Mouse (Mus musculus) layer of hippocampus, adult 8-10 months (tissue): ENCODE measurements around the gene Gm28230. TPM values are rescaled to one million over a fixed set of nuclear protein-coding genes. Genes with fewer than 3 reads are reported as not detected.

Experiments
- DNase-seq, 2 experiments: peaks; one replicate each; pipeline ENCODE4 v3.0.0; 2022; ENCODE audit warnings: low spot score in 2 of 2
- total RNA-seq, 4 experiments: library from RNA; stranded (reverse); gene quantifications; 2 replicates each; pipeline ENCODE4 v1.2.4; 2022

The Gm28230 gene
- not detected for total RNA-seq

- no peak for DNase-seq
These were observed at the start of gene Gm28230 for GRCm38 (mm10) chr2:74726551-74726950. Gene Gm28230, plus strand, starts transcription at chr2:74726728.

- DNase-seq = no peak
These were observed 49.4 kb upstream of the Gm28230 start for GRCm38 (mm10) chr2:74677106-74677505.

DNA sequence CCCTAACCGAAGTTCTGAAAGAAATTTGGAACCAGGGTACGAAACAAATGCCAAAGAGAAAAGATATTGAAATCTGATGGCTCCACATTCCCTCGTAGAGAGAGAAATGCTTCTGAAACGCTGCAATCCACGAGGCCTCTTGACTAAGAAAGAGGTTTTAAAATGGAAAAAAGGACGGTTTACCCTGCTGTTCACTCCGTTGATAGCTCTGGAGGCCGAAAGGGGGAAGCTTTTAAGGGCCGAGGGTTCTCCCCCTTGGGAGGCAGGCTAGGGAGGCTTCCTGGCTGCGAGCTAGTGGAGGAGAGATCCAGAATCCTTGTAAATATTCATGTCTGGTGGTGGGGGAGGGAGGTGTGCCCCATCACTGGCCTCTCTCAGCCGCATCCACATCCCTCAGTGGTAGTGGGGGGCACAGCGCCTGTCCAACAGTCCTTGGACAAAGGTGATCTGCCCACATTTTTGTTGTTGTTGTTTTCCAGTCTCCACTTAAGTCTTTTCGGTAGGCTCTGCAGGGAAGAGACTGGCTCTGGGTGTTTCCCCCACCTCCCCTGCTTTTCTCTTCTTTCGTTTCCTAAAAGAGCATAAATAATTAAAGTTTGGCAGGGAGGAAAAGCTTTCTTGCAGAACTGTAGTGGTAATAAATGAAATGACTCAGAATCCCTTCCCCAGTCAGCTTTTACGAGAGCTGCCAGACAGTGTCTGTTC is 47.5 kb upstream of the Gm28230 start, which contains the start of gene Hoxd11:
TSS of gene Hoxd11 (plus strand) at position 667 of the 705 bp plus-strand sequence.
- no peak for DNase-seq

DNA sequence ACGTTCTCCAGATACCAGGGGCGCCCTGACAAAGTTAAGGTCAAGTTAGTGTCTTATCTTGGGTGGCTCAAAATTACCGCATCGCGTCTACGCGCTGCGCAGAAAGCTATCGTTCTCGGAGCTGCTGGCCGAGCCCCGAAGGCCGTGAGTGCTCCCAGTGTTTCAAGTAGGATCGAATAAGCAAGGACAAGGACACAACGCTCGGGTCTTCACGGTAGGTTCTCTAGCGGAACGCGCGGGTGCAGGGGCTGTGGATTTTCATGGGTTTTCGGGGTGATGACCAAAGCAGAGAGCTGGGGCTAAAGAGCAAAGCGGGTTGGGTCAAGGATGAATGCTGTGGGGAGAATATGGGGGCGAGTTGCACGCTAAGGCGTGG is 46.9 kb upstream of the Gm28230 start:
- no peak for DNase-seq

DNA sequence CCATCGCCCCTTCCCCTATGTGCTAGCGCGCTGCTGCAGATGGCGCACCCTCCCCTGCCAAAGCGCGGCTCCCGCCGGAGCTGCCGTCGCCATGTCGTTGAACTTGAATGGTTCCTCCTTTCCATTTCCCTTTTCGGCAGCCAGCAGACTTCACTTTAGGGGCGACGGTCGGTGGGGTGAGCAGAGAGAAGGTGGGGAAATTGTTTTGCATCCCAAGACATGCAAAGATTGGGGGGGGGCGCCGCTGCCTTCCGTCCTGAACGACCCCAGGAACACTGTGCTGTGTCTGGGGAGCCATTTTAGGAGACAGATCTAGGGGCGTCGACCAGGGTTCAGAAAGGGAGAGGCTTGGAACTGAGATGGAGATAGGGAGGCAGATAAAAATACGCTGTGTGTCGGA is 46.5 kb upstream of the Gm28230 start:
- DNase-seq = no peak

DNA sequence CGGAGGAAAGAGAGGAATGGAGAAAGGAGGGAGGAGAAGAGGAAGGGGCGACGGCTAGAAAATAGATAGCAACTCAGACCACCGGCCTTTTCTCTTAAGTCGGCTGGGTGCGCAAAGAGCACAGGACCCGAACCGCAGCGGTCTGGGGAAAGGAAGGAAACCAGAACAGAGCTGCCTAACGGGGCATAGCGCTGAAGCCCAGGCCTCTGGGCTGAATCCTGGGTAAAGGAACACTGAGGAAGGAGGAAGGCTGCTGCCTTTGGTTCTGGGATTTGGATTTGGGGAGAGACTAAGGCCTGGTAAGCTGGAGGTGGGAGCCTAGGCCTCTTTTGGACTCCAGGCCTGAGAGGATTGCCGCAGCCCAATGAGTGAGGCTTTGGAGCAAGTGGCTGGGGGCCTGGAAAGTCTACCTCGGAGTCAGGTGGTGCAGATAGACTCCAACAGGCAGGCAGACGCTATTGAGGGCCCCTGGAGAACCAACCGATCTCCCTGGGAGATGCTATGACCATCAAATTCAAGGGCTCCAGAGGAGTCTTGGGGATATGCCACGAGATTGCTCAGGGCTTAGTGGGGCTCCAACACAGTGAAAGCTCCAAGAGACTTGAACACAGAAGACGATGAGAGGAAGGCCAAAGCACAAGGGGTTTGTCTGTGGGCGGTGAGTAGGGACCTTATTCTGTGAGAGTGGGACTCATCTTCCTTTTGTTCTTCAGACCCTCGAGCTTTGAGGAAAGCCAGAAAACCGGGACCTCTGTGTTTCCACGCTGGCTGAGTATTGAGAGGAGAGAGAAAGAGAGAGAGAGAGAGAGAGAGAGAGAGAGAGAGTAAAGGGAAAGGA is 45.7 kb upstream of the Gm28230 start:
- DNase-seq = no peak

DNA sequence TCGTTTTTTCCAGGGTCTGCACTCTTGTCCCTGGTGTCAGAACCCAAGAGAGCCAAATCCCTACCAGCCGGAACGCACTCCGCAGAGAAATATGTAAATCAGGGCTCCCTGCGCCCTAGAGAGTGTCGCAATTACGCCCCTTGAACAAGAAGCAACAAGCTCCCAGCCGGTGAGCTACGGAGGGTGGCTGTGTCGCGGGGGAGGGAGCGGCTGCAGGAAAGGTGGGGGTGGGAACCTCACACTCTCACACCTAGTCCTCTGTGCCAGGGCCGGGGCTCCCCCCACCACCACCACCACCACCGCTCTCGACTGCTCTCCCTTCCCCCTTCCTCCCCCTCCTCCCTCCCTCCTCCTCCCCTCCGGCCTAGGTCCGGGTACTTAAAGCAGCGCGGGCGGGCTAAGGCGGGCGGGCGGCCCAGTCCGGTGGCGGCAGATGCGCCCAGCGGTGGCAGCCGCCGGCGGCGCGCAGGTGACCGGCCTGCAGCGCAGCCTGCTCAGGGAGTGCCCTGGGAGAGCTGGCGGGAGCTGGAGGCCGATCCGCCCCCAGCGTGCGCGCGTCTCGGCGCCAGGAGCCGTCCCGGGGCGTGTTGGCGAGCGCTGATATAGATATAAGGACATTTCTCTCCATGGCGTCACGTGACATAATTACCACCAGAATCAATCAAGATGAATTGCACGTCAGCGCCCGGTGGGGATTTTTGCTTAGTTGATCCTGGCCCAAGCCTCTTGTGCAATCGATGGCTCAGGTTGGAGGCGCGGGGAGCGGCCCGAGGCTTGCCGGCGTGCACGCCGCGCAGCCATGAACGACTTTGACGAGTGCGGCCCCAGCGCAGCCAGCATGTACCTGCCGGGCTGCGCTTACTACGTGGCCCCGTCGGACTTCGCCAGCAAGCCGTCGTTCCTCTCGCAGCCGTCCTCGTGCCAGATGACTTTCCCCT is 44.7 kb upstream of the Gm28230 start:
- no peak for DNase-seq

GRCm38 (mm10) chr2:74682796-74683195 is 43.7 kb upstream of the Gm28230 start:
- no peak for DNase-seq

- DNase-seq = no peak
These were observed 43.0 kb upstream of the Gm28230 start for GRCm38 (mm10) chr2:74683471-74683951.

- no peak for DNase-seq
These were observed 42.4 kb upstream of the Gm28230 start for GRCm38 (mm10) chr2:74684106-74684505.

DNA sequence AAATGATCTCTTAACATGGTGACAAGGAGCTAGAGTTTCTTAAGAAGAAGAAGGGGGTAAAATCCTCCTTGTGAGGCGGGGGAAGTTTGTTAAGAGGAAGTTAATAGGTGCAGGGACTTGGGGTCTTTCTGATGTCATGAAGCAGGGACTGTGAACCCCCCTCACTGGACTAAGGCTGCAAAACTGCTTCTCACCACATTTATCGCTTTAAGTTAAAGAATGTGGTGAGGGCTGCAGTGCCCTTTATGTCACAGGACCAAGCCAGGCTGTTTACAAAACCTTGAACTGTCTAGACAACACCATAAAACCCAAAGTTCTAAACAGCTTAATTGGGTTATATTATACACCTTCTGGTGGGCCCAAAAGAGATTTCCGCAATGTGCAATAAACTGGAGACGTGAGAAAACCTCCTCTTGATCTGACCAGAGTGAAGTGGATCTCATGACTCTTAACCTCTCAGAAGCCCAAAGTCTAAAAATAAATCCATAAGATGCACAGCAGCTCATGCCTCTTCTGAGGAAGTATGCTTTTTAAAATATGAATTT is 41.4 kb upstream of the Gm28230 start:
- no peak for DNase-seq

DNA sequence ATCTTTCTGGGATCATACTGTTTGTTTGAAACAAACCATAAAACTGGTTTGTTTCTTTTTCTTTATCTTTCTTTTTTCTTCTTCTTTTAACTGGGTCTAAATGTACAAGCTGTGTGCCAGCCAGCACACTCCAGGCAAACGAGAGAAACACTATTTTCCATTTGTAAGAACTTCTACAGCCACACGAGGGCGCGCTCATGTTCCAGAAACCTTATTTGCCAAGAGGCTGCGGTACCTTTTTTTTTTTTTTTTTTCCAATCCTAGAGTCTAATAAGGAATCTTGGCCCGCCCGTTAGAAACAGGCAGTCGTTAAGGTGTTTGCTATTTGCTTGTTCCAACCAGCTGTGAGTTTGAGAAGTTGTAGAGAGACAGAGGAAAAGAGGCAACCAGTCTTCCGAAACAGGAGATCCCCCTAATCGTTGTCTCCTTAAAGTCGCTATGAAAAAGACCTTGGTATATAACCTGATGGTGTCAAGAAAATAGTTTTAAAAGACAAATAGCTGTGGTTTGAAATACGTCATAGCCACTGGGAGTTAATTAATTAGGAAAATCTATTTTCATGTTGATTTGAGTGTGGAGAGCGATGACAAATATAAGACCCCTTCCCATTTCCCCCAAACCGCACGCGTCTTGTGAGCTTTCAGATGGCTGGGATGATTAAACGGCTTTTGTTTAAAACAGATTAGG is 40.1 kb upstream of the Gm28230 start:
- no peak for DNase-seq

DNA sequence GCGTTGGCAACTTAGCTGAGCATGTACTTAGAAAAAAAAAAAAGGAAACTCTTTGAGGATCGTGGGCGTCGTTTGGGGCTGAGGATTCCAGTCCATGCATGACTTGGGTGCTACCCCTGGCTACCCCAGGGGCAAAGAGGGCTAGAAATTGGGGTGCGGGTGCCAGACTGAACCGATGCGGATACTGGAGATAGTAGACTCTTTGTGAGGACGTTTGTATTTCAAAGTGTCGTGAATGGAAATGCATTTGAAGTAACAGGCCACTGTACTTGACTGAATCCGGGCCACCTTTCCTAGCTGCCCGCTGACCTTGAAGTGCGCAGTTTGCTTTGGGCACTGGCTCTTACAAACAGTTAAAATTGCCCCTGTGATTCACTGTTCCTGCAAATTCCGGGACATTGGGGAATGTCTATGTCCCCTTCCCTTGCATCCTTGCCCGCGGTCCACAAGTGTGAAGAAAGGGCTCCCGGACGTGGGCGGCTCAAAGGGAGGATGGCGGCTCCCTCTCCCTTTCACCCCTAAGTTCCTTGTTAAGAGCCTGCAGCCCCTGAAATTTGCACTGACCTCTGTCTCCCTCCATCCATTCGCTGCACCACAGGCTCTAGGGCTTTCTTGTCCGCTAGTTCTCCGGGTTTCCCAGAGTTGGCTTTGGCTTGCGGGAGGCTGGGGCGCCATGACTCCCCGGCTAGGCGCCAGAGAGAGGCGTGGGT is 39.4 kb upstream of the Gm28230 start:
- no peak for DNase-seq

DNA sequence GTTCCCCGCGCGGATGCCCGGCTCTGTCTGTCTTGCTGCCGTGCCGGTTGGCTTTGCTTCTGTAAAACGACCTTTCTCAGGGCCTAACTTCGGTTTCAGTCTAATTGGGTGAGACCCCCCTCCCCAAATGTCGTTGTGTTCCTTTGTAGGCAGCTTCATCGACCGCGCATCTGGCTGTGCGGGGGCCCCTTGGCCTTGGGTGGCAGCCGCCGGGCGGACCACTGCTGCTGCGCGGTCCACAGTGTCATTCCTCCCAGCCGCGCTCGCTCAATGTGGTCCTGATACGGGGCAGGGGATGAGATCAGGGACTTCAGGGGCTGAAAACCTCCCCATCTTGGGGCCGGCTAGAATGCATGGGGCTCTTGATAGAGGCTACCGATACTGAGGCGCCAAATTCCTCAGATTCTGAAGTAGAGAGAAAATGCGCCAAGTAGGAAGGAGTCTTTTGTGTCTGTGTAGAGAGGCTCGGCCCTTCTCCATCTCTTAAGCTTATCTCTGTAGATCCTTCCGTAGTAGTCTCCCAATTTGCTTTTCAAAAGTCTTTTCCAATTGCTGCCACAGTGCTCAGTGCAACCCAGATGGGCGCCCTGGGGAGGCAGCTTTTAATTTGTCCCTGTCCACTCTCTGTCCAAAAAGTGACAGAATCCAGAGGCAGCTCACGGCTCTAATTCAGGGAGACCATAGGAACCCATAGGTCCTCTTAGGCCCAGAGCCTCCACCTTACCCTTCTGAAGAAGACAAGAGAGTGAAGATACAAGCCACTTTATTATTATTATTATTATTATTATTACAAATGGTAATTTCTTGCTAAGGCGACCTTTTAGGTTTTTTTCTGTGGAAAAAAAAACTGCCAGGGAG is 38.6 kb upstream of the Gm28230 start:
- DNase-seq = no peak

DNA sequence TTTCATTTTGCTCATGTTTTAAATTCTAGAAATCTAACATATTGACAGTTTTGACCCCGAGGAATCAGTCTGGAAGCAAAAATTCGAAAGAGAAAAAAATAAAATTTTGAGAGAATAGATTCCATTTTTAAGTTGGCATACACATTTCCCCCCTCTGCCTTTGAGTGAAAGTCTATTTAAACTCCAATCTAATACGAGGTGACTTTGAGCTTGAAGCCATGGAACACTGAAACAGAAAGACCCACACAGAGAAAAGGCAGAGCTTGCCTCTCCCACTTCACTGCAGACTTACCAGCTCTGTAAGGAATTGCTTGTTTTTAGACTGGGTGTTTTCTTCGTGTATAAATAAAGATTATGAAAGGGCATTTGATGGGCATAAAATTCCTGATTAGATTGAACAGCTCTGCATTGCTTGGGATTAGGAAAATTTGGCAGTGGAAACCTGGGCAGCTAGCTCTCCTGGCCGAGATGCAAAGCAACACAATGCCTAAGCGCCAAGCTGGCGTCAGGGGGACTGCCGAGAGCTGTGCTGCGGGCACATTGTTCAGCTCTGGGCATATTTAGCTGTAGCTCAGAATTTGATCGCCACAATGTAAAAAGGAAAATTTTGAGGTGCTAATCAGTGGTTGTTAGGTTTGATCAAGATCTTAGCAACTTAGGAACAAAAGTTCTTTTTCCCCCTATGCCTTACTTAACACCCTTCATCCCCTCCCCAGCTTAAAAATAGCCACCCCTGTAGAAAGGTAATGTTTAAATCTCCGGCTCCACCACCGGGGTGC is 37.5 kb upstream of the Gm28230 start:
- DNase-seq = no peak

GRCm38 (mm10) chr2:74689574-74690337 is 36.8 kb upstream of the Gm28230 start:
- no peak for DNase-seq

GRCm38 (mm10) chr2:74690338-74690716 is 36.2 kb upstream of the Gm28230 start:
- no peak for DNase-seq
